Mouse (Mus musculus): ENCODE measurements around the gene Cmc4. TPM values are rescaled to one million over a fixed set of nuclear protein-coding genes. Genes with fewer than 3 reads are reported as not detected.

Gene Cmc4
- polyA plus RNA-seq, 1 experiment from 2014 or later = 22.8 TPM

DNA sequence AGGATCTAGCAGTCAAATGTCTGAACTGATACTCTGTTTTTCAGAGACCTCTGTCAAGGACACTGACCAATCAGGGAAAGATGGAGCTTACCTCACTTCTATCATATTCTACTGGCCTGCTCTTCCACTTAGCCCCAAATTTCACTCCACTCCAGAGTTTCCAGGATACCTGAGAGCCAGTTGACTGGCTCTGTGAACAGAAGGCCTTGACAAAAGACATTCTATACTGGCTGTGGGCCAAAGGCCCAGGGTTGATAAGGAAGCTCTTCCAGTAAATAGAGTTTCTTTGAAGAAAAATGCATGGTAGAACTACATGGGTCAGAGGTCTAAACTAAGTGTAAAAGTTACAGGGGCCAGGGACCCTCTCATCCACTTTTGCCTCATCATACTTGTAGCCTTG is 46.2 kb downstream of the Cmc4 start:
- Histone ChIP-seq H3K27me3 (no peaks in the 10 kb centered on the region), H3K9me3 (replicated peaks) (no peaks in the 10 kb centered on the region), H3K36me3 (no peaks in the 10 kb centered on the region), H3K4me2 (no peak overlapping the region), H3K27ac (no peak overlapping the region), H3K4me3 (no peak overlapping the region), H3K4me1 (replicated peaks) (peaks cover 5% of the 10 kb centered on the region; the same call in 1 of the 2 replicates), H3K9ac (no peak overlapping the region)
- no peak for ATAC-seq (replicated peaks; ENCODE audit: insufficient number of reproducible peaks, insufficient read depth, low FRiP score, low read depth)

Other genes starting within 250 kb of the Cmc4 start
- gene Fundc2, start 34.2 kb downstream of the Cmc4 start, polyA plus RNA-seq (2015; fragmentation: Nextera tagmentation; extraction: Ambion mirVana) = 65.1 and 95.2 TPM in 2 replicates
- gene F8, start 34.0 kb downstream of the Cmc4 start, polyA plus RNA-seq (2015; fragmentation: Nextera tagmentation; extraction: Ambion mirVana) = 1.4 and 1.9 TPM in 2 replicates
- gene Mtcp1, start within 50 bp of the Cmc4 start, polyA plus RNA-seq (2015; fragmentation: Nextera tagmentation; extraction: Ambion mirVana) = 5.3 and 6.6 TPM in 2 replicates
- 45.8 and 49.8 TPM in 2 replicates for gene Brcc3, start within 50 bp of the Cmc4 start, polyA plus RNA-seq (2015; fragmentation: Nextera tagmentation; extraction: Ambion mirVana)
- 136 and 164 TPM in 2 replicates for gene Vbp1, start 97.7 kb upstream of the Cmc4 start, polyA plus RNA-seq (2015; fragmentation: Nextera tagmentation; extraction: Ambion mirVana)
- gene Rab39b, start 161.6 kb upstream of the Cmc4 start, polyA plus RNA-seq (2015; fragmentation: Nextera tagmentation; extraction: Ambion mirVana) = 0.40 and 0.74 TPM in 2 replicates